In genomic region chr5:111229041-111229394, GRCm38 (mm10) we compare ENCODE assay signal across 9 mouse cellular contexts.
DNase-seq lines count a peak whose midpoint lies in the region; ATAC-seq and TF ChIP-seq lines count a peak whose summit lies in the region.
"Had no signal": no experiment of that assay in that cellular context is flagged by ENCODE, and none has a peak within 500 bp of the region (broad histone marks: within the 10 kb centered on the region; RNA-seq: fewer than 3 reads in every experiment).

No protein-coding gene starts in this region.

- no peak for TF ChIP-seq POLR2A in olfactory bulb, adult 2 months (IDR thresholded peaks at IDR 0.05; ENCODE audit: insufficient read depth, low read depth, low read length)

- no peak for TF ChIP-seq EP300 in liver, postnatal 0 days (IDR thresholded peaks at IDR 0.05; ENCODE audit: low read depth)

- ATAC-seq in liver, postnatal 0 days, result no peak
- no peak for ATAC-seq in liver, embryonic 11.5 days (replicated peaks; ENCODE audit: low FRiP score)

- H3K27me3 ChIP-seq in liver, postnatal 0 days (ENCODE audit: insufficient read depth, low read length), result no peaks in the 10 kb centered on the region
- no peaks in the 10 kb centered on the region for H3K27me3 ChIP-seq in liver, embryonic 11.5 days (replicated peaks; ENCODE audit: control insufficient read depth, insufficient read depth, low read length)
- H3K27me3 ChIP-seq: Patski had no signal

- 68% methylated on average over 12 of the region's 12 CpGs for WGBS in liver, postnatal 0 days (ENCODE audit: insufficient replicate concordance)
- 60% methylated on average over 12 of the region's 12 CpGs for WGBS in liver, embryonic 11.5 days
- 83% methylated on average over 12 of the region's 12 CpGs for WGBS in olfactory bulb, adult 2 months

- no peaks in the 10 kb centered on the region for H3K36me3 ChIP-seq in liver, postnatal 0 days (replicated peaks; ENCODE audit: insufficient read depth, low read length)
- H3K36me3 ChIP-seq in liver, embryonic 11.5 days (ENCODE audit: control insufficient read depth, insufficient read depth, low read length), result 0 out of 2 replicates have a peak, but pooled peaks cover 2% of the 10 kb centered on the region

- no peak overlapping the region for H3K4me3 ChIP-seq in liver, postnatal 0 days (ENCODE audit: low read depth, low read length)
- H3K4me3 ChIP-seq in liver, embryonic 11.5 days (ENCODE audit: low read depth, low read length), result no peak overlapping the region
- H3K4me3 ChIP-seq in olfactory bulb, adult 2 months (ENCODE audit: insufficient read depth, low read depth, low read length), result no peak overlapping the region

- no peaks in the 10 kb centered on the region for H3K9me3 ChIP-seq in liver, postnatal 0 days (ENCODE audit: low read length)
- no peaks in the 10 kb centered on the region for H3K9me3 ChIP-seq in liver, embryonic 11.5 days (ENCODE audit: control insufficient read depth, low read length)

- H3K4me2 ChIP-seq in liver, postnatal 0 days (ENCODE audit: low read depth, low read length), result no peak overlapping the region
- no peak overlapping the region for H3K4me2 ChIP-seq in liver, embryonic 11.5 days

- no peak overlapping the region for H3K9ac ChIP-seq in liver, postnatal 0 days (replicated peaks)
- H3K9ac ChIP-seq in liver, embryonic 11.5 days (ENCODE audit: low read depth, low read length), result no peak overlapping the region

- no peak for TF ChIP-seq CTCF in liver, postnatal 0 days (IDR thresholded peaks at IDR 0.05; ENCODE audit: low read depth)
- TF ChIP-seq CTCF in olfactory bulb, adult 2 months (IDR thresholded peaks at IDR 0.05; ENCODE audit: insufficient read depth, low read depth, low read length), result no peak

- H3K4me1 ChIP-seq in liver, postnatal 0 days (ENCODE audit: insufficient read depth), result no peaks in the 10 kb centered on the region
- H3K4me1 ChIP-seq in liver, embryonic 11.5 days (replicated peaks; ENCODE audit: control insufficient read depth, insufficient read depth, low read length), result peaks cover 12% of the 10 kb centered on the region
- peaks cover 26% of the 10 kb centered on the region for H3K4me1 ChIP-seq in olfactory bulb, adult 2 months (ENCODE audit: control insufficient read depth, insufficient read depth, low read length)

- DNase-seq in adrenal gland, postnatal 14 days, result peak; percentile 37
- no peak for DNase-seq in adrenal gland, adult 18-20 months (ENCODE audit: low spot score in 2 of 2)
- no peak for DNase-seq in liver, postnatal 0 days
- DNase-seq in liver, embryonic 11.5 days (ENCODE audit: low spot score), result no peak
- DNase-seq in kidney, postnatal 25 days, result peak; percentile 38 to 71
- no peak for DNase-seq in ovary, postnatal 14 days (ENCODE audit: low spot score)
- DNase-seq in frontal cortex, postnatal 14 days (ENCODE audit: low spot score in 2 of 2), result no peak

- H3K27ac ChIP-seq in liver, postnatal 0 days (ENCODE audit: low read depth), result peak overlapping the region; percentile 59
- H3K27ac ChIP-seq in liver, embryonic 11.5 days (ENCODE audit: low read depth, low read length), result no peak overlapping the region
- H3K27ac ChIP-seq in olfactory bulb, adult 2 months (ENCODE audit: insufficient read depth, low read depth, low read length), result 0 out of 2 replicates have a peak overlapping the region, but pooled peaks have one; percentile 16

Comparison
In these comparisons a context has a peak if more than half of its experiments do, and no peak if none do; other contexts are left out.
1. DNase-seq: peak in adrenal gland, postnatal 14 days (single experiment) and kidney, postnatal 25 days (2 of 2); none in adrenal gland, adult 18-20 months (0 of 2), liver, postnatal 0 days (single experiment), liver, embryonic 11.5 days (single experiment), ovary, postnatal 14 days (single experiment) and frontal cortex, postnatal 14 days (0 of 2).